Mouse (Mus musculus): ENCODE results near the gene Col27a1. TPM values are rescaled to one million over a fixed set of nuclear protein-coding genes. Genes with fewer than 3 reads are reported as not detected.

Col27a1 gene
- polyA plus RNA-seq, 1 experiment = 8.0 TPM

GRCm38 (mm10) chr4:63221096-63221958 lies 7.5 kb downstream of the Col27a1 start:
- DNase-seq (ENCODE audit: extremely low spot score in 1 of 2, low spot score in 1 of 2) = no peak

DNA sequence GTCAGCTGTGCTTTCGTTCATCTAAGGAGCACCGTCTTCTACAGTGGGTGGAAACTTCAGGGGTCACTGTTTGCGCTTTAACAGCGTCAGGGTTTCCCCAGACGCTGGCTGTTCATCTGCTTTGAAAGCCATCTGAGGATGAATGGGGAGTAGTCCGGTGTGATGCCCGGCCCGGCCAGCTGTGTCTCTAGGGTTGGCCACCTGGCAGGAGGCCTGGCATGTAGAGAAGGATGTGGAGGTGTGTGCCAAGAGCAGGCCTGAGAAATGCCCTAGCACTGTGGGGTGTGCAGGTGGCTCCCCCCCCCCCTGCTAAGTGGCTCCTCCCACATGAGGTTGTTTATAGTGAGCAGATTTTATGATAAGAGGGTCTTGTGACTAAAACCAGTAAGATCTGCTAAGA lies 8.4 kb downstream of the Col27a1 start:
- no peak for DNase-seq (ENCODE audit: extremely low spot score in 1 of 2, low spot score in 1 of 2)

DNA sequence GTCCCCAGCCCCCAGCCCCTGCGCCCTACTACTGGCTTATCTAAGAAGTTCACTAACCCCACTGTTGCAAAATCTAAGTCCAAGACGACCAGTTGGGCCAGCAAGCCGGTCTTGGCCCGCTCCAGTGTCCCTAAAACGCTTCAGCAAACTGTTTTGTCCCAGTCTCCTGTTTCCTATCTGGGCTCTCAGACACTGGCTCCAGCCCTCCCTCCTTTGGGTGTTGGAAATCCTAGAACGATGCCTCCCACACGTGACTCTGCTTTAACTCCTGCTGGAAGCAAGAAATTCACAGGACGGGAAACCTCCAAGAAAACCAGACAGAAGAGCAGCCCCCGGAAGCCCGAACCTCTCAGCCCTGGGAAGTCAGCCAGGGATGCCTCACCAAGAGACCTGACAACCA lies 11.6 kb downstream of the Col27a1 start:
- DNase-seq (ENCODE audit: extremely low spot score in 1 of 2, low spot score in 1 of 2) = no peak

GRCm38 (mm10) chr4:63226164-63226882 lies 12.5 kb downstream of the Col27a1 start:
- no peak for DNase-seq (ENCODE audit: extremely low spot score in 1 of 2, low spot score in 1 of 2)

GRCm38 (mm10) chr4:63226883-63227235 lies 13.1 kb downstream of the Col27a1 start:
- DNase-seq (ENCODE audit: extremely low spot score in 1 of 2, low spot score in 1 of 2) = no peak

GRCm38 (mm10) chr4:63228943-63229342 lies 15.1 kb downstream of the Col27a1 start:
- peak; percentile 37 to 74 for DNase-seq (ENCODE audit: extremely low spot score in 1 of 2, low spot score in 1 of 2)

GRCm38 (mm10) chr4:63229991-63230581 lies 16.3 kb downstream of the Col27a1 start:
- no peak for DNase-seq (ENCODE audit: extremely low spot score in 1 of 2, low spot score in 1 of 2)

DNA sequence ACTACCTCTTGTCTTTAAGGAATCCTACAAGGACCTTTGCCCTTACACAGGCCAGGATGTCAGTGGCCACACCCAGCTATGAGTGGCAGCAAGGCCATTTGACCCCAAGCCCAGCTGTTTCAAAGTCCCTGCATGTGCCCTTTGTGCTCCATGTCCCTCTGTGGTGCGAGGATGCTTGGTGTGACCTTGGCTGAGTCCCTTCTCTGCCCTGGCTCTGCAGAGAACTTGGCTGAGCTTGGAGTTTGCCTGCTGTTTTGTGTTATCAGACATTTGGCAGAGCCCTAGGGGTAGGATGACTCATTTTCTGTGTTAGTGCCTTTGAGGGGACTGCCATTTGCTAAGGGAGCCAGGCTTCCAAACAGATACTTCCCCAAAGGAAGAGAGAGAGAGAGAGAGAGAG lies 17.3 kb downstream of the Col27a1 start:
- DNase-seq (ENCODE audit: extremely low spot score in 1 of 2, low spot score in 1 of 2) = no peak

GRCm38 (mm10) chr4:63232542-63233020 lies 18.8 kb downstream of the Col27a1 start:
- no peak for DNase-seq (ENCODE audit: extremely low spot score in 1 of 2, low spot score in 1 of 2)

DNA sequence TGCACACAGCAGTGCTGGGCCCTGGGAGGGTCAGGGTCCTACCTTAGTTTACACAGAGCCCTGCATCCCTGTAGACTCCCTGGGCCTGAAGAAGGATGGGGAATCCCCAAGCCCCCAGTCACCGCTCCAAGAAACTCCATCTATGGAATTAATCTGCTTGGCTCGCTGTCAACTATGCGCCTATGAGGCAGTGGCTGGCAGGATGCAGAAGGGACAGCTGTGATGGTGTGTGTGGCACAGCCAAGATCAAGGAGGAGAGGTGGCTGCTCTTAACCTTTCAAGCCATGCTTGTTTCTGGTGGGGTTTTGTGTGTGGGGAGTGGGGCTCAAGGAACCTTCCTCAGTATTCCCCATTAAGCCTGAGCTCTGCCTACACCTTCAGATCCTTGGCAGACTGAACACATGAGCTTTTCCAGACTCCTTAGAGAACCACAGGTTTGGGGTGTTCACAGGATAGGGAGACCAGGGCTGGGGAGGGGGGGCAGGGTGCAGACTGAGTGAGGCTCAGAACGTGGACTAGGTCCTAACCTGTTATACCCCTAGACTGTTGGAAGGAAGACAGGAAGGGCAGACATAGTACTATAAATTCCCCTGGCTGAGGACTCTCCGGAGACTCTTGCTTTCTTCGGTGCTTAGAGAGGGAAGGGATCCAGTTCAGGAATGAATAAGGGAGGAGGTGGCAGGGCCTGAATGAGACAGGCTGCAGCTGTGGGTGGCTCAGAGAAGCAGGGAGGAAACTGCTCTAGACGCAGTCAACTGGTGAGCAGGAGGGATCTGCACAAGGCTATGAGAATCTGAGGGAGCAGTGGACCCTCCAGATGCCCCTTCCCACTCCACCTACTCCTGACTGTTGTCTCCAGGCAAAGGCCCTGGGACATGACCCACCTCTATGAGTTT lies 20.0 kb downstream of the Col27a1 start:
- peak; percentile 42 to 72 for DNase-seq (ENCODE audit: extremely low spot score in 1 of 2, low spot score in 1 of 2)

DNA sequence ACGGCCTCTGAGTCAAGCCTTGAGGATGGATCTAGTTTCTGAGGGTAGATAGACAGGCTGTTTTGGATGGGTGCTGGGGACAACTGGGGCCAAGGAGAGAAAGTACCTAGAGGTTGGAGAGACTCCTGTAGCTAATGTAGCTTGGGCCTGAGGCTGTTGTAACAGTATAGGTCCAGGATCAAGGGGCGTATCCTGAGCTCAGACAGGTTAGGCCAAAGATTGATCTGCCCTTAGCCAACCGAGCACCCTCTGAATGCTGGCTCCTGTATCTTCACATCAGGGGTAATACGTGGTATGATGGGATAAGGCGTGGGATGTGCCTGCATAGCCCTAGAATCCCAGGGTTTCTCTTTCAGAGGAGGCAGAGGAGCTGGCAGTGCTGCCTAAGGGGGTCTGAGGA lies 21.0 kb downstream of the Col27a1 start:
- DNase-seq (ENCODE audit: extremely low spot score in 1 of 2, low spot score in 1 of 2) = no peak

DNA sequence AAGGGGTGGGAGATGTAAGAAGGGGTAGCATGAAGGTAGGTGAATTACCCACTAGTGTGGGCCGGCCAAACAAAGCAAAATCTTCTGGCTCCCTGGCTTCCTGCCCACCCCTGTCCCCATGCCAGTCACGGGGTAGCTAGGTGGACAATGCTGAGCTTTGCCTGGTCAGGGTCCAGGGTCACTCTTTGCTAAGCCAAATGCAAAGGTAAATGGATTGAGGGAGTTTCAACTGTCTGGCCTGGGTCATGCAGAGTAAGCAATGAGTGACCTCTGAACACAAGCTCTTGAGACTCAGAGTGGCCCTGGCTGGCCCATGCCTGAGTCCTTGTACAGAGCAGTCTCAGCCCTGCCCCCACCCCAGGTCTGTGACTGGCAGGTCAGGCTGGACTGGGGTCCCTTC lies 22.4 kb downstream of the Col27a1 start:
- no peak for DNase-seq (ENCODE audit: extremely low spot score in 1 of 2, low spot score in 1 of 2)

DNA sequence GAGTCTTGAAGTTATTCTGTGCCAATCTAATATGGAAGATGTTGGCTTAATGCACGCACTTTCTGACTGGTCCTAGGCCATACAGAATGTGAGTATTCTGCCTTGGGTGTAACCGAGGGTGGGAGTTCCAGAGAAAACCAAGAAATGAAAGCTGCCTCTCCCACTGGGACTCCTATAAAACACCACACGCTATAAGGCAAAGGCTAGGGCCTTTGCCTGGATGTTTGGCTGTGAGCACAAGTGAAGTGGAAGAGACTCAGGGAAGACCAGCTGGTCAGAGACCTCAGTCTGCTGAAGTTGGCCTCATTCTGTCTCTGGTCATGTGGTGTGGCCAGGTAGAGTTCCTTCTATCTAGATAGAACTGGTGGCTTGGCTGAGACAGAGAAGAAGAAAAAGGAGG lies 23.4 kb downstream of the Col27a1 start:
- DNase-seq (ENCODE audit: extremely low spot score in 1 of 2, low spot score in 1 of 2) = no peak

DNA sequence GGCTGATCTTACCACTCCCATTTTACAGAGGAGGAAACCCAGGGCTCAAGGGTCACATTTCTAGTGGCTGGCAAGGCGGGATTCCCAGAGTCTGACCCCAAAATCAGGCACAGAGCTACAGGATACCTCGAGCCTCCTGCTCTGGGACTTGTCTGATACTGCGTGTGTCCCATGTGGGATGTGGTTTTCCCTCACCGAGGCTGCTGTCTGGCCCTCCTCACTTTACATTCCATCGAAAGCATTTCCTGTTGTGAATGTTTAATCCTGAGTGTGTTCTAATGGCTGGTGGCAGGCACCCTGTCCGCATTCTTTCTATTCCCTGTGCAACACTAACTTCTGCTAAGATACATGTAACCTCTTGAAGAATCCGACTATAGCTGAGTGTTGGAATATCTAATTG lies 24.3 kb downstream of the Col27a1 start:
- no peak for DNase-seq (ENCODE audit: extremely low spot score in 1 of 2, low spot score in 1 of 2)

DNA sequence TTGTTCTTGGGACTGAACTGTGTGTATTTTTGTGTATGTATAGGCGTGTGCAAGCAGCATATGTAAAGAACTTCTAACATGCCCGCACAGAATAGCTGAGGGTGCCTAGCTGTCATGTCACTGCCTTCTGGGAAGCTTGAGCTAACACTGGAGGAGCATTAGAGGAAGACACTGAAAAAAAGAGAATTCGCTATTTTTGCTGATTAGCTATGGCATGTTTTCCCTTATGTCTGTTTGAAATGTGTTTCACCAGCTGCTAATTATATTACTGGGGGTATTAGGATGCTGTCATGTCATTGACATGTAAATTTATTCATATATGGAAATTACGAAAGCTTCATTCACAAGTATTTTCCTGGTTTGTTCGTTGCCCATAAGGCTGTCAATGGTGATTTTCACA lies 24.9 kb downstream of the Col27a1 start:
- DNase-seq (ENCODE audit: extremely low spot score in 1 of 2, low spot score in 1 of 2) = no peak

DNA sequence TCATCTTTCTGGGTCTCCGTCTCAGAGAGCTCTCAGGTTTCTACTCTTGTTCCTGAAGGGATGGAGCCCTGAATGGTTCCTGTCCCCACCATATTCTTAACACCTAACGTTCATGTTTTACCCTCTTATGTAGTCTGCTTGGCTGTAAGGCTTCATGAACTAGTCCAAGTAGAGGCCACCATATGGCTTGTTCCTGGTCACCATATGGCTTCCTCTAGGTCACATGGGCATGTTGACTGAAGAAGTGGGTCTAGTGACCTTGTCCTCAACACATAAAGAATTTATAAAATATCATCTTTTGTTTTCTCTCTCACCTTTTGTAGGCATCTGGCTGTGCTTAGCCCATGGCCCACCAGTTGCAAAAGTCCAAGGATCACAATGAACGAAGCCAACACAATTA lies 27.2 kb downstream of the Col27a1 start:
- no peak for DNase-seq (ENCODE audit: extremely low spot score in 1 of 2, low spot score in 1 of 2)

DNA sequence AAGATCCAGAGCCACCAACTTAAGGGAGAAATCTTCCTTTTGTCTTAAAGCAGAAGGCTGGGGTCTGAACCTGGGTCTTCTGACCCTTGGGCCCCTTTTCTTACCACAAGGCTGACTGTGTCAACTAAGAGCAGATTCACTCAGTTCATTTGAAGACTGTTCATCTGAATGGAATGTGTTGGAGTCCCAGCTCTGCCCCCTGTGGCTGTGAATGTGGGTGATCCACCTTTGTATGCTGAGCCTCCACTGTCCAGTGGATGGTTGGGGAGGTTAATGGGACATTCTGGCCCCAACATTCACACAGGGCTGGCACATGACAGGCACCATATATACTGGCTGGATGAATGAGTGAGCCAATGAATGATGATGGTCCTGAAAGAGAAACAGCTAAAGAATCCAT lies 34.2 kb downstream of the Col27a1 start:
- no peak for DNase-seq (ENCODE audit: extremely low spot score in 1 of 2, low spot score in 1 of 2)

- DNase-seq (ENCODE audit: extremely low spot score in 1 of 2, low spot score in 1 of 2) = no peak
These were observed 35.1 kb downstream of the Col27a1 start for GRCm38 (mm10) chr4:63248951-63249350.

DNA sequence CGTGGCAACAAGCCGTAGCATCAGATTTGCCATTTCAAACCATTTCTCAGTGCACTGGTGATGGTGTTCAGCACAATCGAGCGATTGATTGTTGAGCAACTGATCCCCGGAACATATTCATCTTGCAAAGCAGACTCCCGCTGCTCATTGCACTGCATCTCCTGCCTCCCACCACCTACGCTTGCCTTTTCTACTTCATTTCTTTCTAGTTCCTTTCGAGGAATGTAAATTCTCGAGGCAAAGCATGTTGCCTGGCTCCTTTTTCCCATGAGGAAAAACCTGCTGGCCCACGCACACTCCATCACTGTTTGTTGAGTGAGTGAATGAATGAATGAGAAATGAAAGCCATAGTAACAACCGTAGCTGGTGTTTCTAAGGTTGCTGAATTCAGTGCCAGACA lies 38.0 kb downstream of the Col27a1 start:
- DNase-seq (ENCODE audit: extremely low spot score in 1 of 2, low spot score in 1 of 2) = peak in 1 of 2 experiments; percentile 72

GRCm38 (mm10) chr4:63253716-63254115 lies 39.9 kb downstream of the Col27a1 start:
- peak in 1 of 2 experiments; percentile 30 for DNase-seq (ENCODE audit: extremely low spot score in 1 of 2, low spot score in 1 of 2)
